Mouse (Mus musculus) lung, embryonic 14.5 days (tissue): ENCODE results near the gene Mpzl1. TPM values are rescaled to one million over a fixed set of nuclear protein-coding genes. Genes with fewer than 3 reads are reported as not detected.

Experiments used
- ATAC-seq: fragments of 200-750 bp; cut with Nextera tagmentation; 2 replicates; pipeline ENCODE4 v1.8.0; 2017; ENCODE audit warnings: mild to moderate bottlenecking, moderate TSS enrichment, moderate library complexity; ENCODE audit not compliant: insufficient read depth
- DNase-seq: peaks from one replicate; pipeline ENCODE4 v3.0.0-alpha.2; 2015
- H3K27ac ChIP-seq: fragments of 300-500 bp; sonication (generic); 2 replicates; pipeline ENCODE4 v1.5.1; 2014; ENCODE audit warnings: low read depth, mild to moderate bottlenecking, moderate library complexity
- H3K27me3 ChIP-seq: fragments of 300-500 bp; sonication (generic); 2 replicates; pipeline ENCODE4 v1.6.1; 2014; ENCODE audit warnings: low read length, control low read depth; ENCODE audit not compliant: insufficient read depth
- H3K36me3 ChIP-seq: fragments of 300-500 bp; sonication (generic); 2 replicates; pipeline ENCODE4 v1.6.1; 2014; ENCODE audit warnings: control low read depth; ENCODE audit not compliant: insufficient read depth
- H3K4me1 ChIP-seq: fragments of 300-500 bp; sonication (generic); 2 replicates; pipeline ENCODE4 v1.6.1; 2014; ENCODE audit warnings: antibody characterized with exemption, control low read depth; ENCODE audit not compliant: insufficient read depth
- H3K4me2 ChIP-seq: fragments of 300-500 bp; sonication (generic); 2 replicates; pipeline ENCODE4 v1.6.1; 2014; ENCODE audit warnings: mild to moderate bottlenecking
- H3K4me3 ChIP-seq: fragments of 300-500 bp; sonication (generic); 2 replicates; pipeline ENCODE4 v1.5.1; 2014; ENCODE audit warnings: low read depth, low read length
- H3K9ac ChIP-seq: fragments of 300-500 bp; sonication (generic); 2 replicates; pipeline ENCODE4 v1.6.1; 2014
- H3K9me3 ChIP-seq: fragments of 300-500 bp; sonication (generic); 2 replicates; pipeline ENCODE4 v1.6.1; 2016; ENCODE audit warnings: low read depth, low read length, control low read depth
- CTCF ChIP-seq: IDR thresholded peaks from 2 replicates; pipeline ENCODE4 v1.5.1; 2016; ENCODE audit warnings: antibody characterized with exemption, low read depth
- WGBS: fragments of 180-500 bp; shearing (Covaris S2); extraction: QIAGEN DNeasy Blood & Tissue Kit; methylation state at CpG from one replicate; pipeline ENCODE4 v1.1.7; 2014; 5-methylcytosine and 5-hydroxymethylcytosine counted together
- polyA plus RNA-seq: library from polyadenylated mRNA; unstranded; fragments of >200 nt; fragmentation: Nextera tagmentation; extraction: Ambion mirVana; gene quantifications from 2 replicates; pipeline ENCODE4 v1.2.1, GENCODE M21; 2014

Gene Mpzl1
- polyA plus RNA-seq, 1 experiment from 2014 or later: 220 TPM

GRCm38 (mm10) chr1:165594699-165595421, 39.5 kb downstream of the Mpzl1 start:
- H3K4me3 ChIP-seq: no peak overlapping the region
- no peak overlapping the region for H3K4me2 ChIP-seq
- no peak overlapping the region for H3K27ac ChIP-seq
- 56% methylated on average over 15 of the region's 15 CpGs for WGBS
- no peak overlapping the region for H3K9ac ChIP-seq
- TF ChIP-seq CTCF: no peak
- H3K36me3 ChIP-seq: peaks cover 82% of the 10 kb centered on the region
- DNase-seq (no peak), ATAC-seq (no peak)
- H3K9me3 ChIP-seq: no peaks in the 10 kb centered on the region
- H3K27me3 ChIP-seq: no peaks in the 10 kb centered on the region
- peaks cover 4% of the 10 kb centered on the region; the same call in 1 of the 2 replicates for H3K4me1 ChIP-seq

GRCm38 (mm10) chr1:165592295-165593082, 41.8 kb downstream of the Mpzl1 start:
- H3K4me2 ChIP-seq: no peak overlapping the region
- DNase-seq (no peak), ATAC-seq (no peak)
- no peaks in the 10 kb centered on the region for H3K27me3 ChIP-seq
- no peak overlapping the region for H3K4me3 ChIP-seq
- no peak overlapping the region for H3K9ac ChIP-seq
- peaks cover 19% of the 10 kb centered on the region for H3K4me1 ChIP-seq
- H3K27ac ChIP-seq: peak overlapping the region; percentile 30; the same call in 1 of the 2 replicates
- no peak for TF ChIP-seq CTCF
- no peaks in the 10 kb centered on the region for H3K9me3 ChIP-seq
- peaks cover 62% of the 10 kb centered on the region for H3K36me3 ChIP-seq
- WGBS: 77% methylated on average over 14 of the region's 14 CpGs

GRCm38 (mm10) chr1:165590760-165591159, 43.6 kb downstream of the Mpzl1 start:
- Histone ChIP-seq H3K9ac (no peak overlapping the region), H3K27ac (peak overlapping the region; percentile 72), H3K36me3 (peaks cover 51% of the 10 kb centered on the region), H3K9me3 (no peaks in the 10 kb centered on the region), H3K4me3 (no peak overlapping the region), H3K4me2 (no peak overlapping the region), H3K27me3 (no peaks in the 10 kb centered on the region), H3K4me1 (peaks cover 19% of the 10 kb centered on the region)
- WGBS: 62% methylated on average over 8 of the region's 8 CpGs
- TF ChIP-seq CTCF: no peak
- ATAC-seq (no peak), DNase-seq (no peak)

GRCm38 (mm10) chr1:165589280-165590048, 44.9 kb downstream of the Mpzl1 start:
- Histone ChIP-seq H3K4me3 (no peak overlapping the region), H3K4me2 (peak overlapping the region; percentile 2), H3K4me1 (peaks cover 24% of the 10 kb centered on the region), H3K9me3 (no peaks in the 10 kb centered on the region), H3K27me3 (no peaks in the 10 kb centered on the region), H3K36me3 (peaks cover 41% of the 10 kb centered on the region), H3K9ac (0 out of 2 replicates have a peak overlapping the region, but pooled peaks have one; percentile 1), H3K27ac (peak overlapping the region; percentile 72)
- TF ChIP-seq CTCF: peak; percentile 23; the same call in 1 of the 2 replicates
- ATAC-seq (peak; percentile 91), DNase-seq (peak; percentile 80)
- WGBS: 16% methylated on average over 10 of the region's 10 CpGs

- Histone ChIP-seq H3K4me3 (no peak overlapping the region), H3K9me3 (no peaks in the 10 kb centered on the region), H3K9ac (no peak overlapping the region), H3K36me3 (peaks cover 24% of the 10 kb centered on the region), H3K4me1 (peaks cover 24% of the 10 kb centered on the region), H3K27me3 (no peaks in the 10 kb centered on the region), H3K4me2 (no peak overlapping the region), H3K27ac (peak overlapping the region; percentile 72)
- DNase-seq (peak; percentile 64), ATAC-seq (0 out of 2 replicates have a peak, but pooled peaks have one; percentile 2)
- WGBS: 25% methylated on average over 8 of the region's 8 CpGs
- TF ChIP-seq CTCF: no peak
These were observed 46.5 kb downstream of the Mpzl1 start for GRCm38 (mm10) chr1:165587845-165588244.

GRCm38 (mm10) chr1:165586366-165586765, 48.0 kb downstream of the Mpzl1 start:
- H3K4me1 ChIP-seq: peaks cover 24% of the 10 kb centered on the region
- WGBS: 73% methylated on average over 1 of the region's 1 CpGs
- no peak overlapping the region for H3K27ac ChIP-seq
- no peak overlapping the region for H3K4me2 ChIP-seq
- H3K9me3 ChIP-seq: no peaks in the 10 kb centered on the region
- no peak for TF ChIP-seq CTCF
- peaks cover 10% of the 10 kb centered on the region; the same call in 1 of the 2 replicates for H3K36me3 ChIP-seq
- H3K4me3 ChIP-seq: no peak overlapping the region
- H3K9ac ChIP-seq: no peak overlapping the region
- ATAC-seq: no peak
- no peaks in the 10 kb centered on the region for H3K27me3 ChIP-seq
- DNase-seq: no peak
